Mouse (Mus musculus) heart, postnatal 0 days (tissue): ENCODE data around the gene Fgfr2.

ENCODE experiments used
- CTCF ChIP-seq: IDR thresholded peaks from 2 replicates; pipeline ENCODE4 v1.5.1; 2016; ENCODE audit warnings: antibody characterized with exemption, control low read depth, low read depth
- EP300 ChIP-seq: IDR thresholded peaks from 2 replicates; pipeline ENCODE4 v1.6.1; 2016; ENCODE audit warnings: antibody characterized with exemption, low read depth

- TF ChIP-seq CTCF = peak; percentile 87
- TF ChIP-seq EP300 = no peak
These were observed 2360.9 kb downstream of the Fgfr2 start for GRCm38 (mm10) chr7:130762071-130762897.
